Mouse (Mus musculus): ENCODE results near the gene Brinp2. TPM values are rescaled to one million over a fixed set of nuclear protein-coding genes. Genes with fewer than 3 reads are reported as not detected.

Gene Brinp2
- total and polyA plus RNA-seq, 3 experiments = 0.03 TPM; not detected in 2

Other genes with a start within 250 kb of the Brinp2 start
- not detected in 2 replicates for gene Astn1, start 5.9 kb upstream of the Brinp2 start, total RNA-seq (2012; rRNA removed)
- gene Astn1, start 5.9 kb upstream of the Brinp2 start, polyA plus RNA-seq (2012; ENCODE audit: insufficient read depth in 1 of 2, insufficient read length in 2 of 2, low read depth in 1 of 2, low replicate concordance in 2 of 2, missing spikeins in 1 of 2) = not detected